Mouse (Mus musculus) urinary bladder, postnatal 14 days (tissue): ENCODE results near the gene Dusp18.

Source experiments
- DNase-seq: peaks from one replicate; pipeline ENCODE4 v3.0.0; 2021; ENCODE audit warnings: low spot score

The Dusp18 gene

GRCm38 (mm10) chr11:3930931-3931330, 35.9 kb downstream of the Dusp18 start:
- no peak for DNase-seq

DNA sequence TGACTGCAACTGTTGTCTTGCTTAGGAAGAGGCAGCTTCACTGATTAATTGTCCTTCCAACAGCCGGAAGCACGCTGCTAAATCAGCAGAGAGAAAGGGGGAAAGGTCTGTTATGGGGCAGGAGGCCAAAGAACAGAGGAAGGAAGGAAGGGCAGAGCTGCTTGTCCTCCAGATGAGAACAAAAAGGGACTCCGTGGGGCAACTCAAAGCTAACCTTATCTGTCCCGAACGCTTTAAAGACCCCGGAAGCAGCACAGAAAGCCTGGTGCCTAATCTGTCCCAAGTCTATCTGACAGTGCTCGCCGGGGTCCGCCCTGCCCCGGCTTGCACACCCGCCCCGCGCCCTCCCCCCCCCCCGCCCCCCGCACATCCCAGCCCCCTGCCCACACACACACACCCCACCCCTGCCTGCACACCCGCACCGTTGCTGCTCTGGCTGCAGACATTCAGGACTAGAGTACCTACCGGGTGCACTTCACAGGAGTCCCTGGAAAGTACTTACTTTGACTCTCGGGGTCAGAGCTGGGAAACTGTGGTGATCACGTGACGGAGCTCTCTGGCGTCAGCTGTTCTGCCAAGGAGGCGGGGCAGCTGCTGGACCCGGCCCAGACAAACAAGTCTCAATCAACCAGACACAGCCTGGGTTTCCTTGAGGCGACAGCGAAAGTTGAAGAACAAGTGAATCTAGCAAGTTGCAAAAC, 36.6 kb downstream of the Dusp18 start, which contains the start of gene Tcn2:
TSS of gene Tcn2 (minus strand) at position 649 of the 701 bp plus-strand sequence.
- DNase-seq, result peak; percentile 86

DNA sequence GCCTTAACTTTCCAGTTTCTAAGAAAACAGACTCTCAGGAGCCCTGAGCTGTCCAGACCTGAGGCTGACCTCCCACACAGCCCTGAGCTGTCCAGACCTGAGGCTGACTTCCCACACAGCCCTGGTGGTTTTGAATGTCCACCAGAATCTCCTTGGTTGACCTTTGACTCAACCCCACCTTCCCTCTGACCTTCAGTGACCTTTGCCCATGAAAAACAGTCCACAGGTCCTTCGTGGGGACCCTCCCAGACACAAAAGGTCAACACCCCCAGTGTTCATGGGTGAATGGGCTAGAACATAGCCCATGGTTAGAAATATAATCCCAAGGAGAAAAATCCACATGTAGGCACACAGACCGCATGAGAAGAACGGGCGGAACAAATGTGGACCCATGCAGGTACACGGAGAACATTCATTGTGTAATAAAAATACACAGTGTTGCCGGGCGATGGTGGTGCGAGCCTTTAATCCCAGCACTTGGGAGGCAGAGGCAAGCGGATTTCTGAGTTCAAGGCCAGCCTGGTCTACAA, 38.8 kb downstream of the Dusp18 start:
- no peak for DNase-seq

DNA sequence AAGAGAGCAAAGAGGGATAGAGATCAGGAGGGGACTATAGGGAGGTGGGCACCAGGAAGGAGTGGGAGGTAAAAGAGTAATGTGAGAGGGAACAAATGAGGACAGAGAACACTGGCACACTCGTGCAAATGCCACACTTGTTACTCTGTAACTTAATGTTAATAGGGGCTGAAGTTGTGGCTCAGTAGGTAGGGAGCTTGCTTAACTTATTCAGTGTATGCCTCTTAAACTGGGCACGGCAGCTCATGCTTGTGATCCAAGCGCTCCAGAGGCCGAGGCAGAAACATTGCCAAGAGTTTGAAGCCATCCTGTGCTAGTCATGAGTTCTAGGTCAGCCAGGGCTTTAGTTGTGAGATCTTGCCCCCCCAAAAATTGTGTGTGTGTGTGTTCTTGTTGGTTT, 40.1 kb downstream of the Dusp18 start:
- no peak for DNase-seq

GRCm38 (mm10) chr11:3936318-3936717, 41.3 kb downstream of the Dusp18 start:
- DNase-seq, result no peak

GRCm38 (mm10) chr11:3937321-3937874, 42.4 kb downstream of the Dusp18 start:
- no peak for DNase-seq

- no peak for DNase-seq
Measured at GRCm38 (mm10) chr11:3941371-3941770, 46.3 kb downstream of the Dusp18 start.

GRCm38 (mm10) chr11:3946386-3946785, 51.3 kb downstream of the Dusp18 start:
- no peak for DNase-seq
